Mouse (Mus musculus): ENCODE measurements around the gene Slfn5. TPM values are rescaled to one million over a fixed set of nuclear protein-coding genes. Genes with fewer than 3 reads are reported as not detected.

Slfn5 gene
- polyA plus RNA-seq, 1 experiment from 2014 or later: 0.28 TPM

Small RNA genes lying within 50 kb of the gene (microRNA-seq; reads per million reads assigned to microRNA genes)
- not detected for gene Mir7679 (ENCODE audit: insufficient number of aligned reads)

Other genes starting within 250 kb of the Slfn5 start
- gene Cct6b, start 187.0 kb upstream of the Slfn5 start, polyA plus RNA-seq (2014; fragmentation: Nextera tagmentation; extraction: Ambion mirVana): 0.33 and 0.60 TPM in 2 replicates
- 36.3 and 38.6 TPM in 2 replicates for gene Zfp830, start 187.0 kb upstream of the Slfn5 start, polyA plus RNA-seq (2014; fragmentation: Nextera tagmentation; extraction: Ambion mirVana)
- 57.0 and 58.4 TPM in 2 replicates for gene Lig3, start 170.2 kb upstream of the Slfn5 start, polyA plus RNA-seq (2014; fragmentation: Nextera tagmentation; extraction: Ambion mirVana)
- gene Rffl, start 80.1 kb upstream of the Slfn5 start, polyA plus RNA-seq (2014; fragmentation: Nextera tagmentation; extraction: Ambion mirVana): 17.0 and 18.4 TPM in 2 replicates
- 15.6 and 17.4 TPM in 2 replicates for gene Rad51d, start 60.7 kb upstream of the Slfn5 start, polyA plus RNA-seq (2014; fragmentation: Nextera tagmentation; extraction: Ambion mirVana)
- 0.44 and 0.48 TPM in 2 replicates for gene Fndc8, start 59.2 kb upstream of the Slfn5 start, polyA plus RNA-seq (2014; fragmentation: Nextera tagmentation; extraction: Ambion mirVana)
- gene Nle1, start 42.9 kb upstream of the Slfn5 start, polyA plus RNA-seq (2014; fragmentation: Nextera tagmentation; extraction: Ambion mirVana): 31.9 and 34.8 TPM in 2 replicates
- 0.20 and 0.41 TPM in 2 replicates for gene Unc45b, start 40.8 kb upstream of the Slfn5 start, polyA plus RNA-seq (2014; fragmentation: Nextera tagmentation; extraction: Ambion mirVana)
- 9.3 and 9.8 TPM in 2 replicates for gene Slfn9, start 40.5 kb downstream of the Slfn5 start, polyA plus RNA-seq (2014; fragmentation: Nextera tagmentation; extraction: Ambion mirVana)
- gene Slfn8, start 69.5 kb downstream of the Slfn5 start, polyA plus RNA-seq (2014; fragmentation: Nextera tagmentation; extraction: Ambion mirVana): 0.15 and 0.16 TPM in 2 replicates
- 0.89 and 1.6 TPM in 2 replicates for gene Slfn2, start 113.8 kb downstream of the Slfn5 start, polyA plus RNA-seq (2014; fragmentation: Nextera tagmentation; extraction: Ambion mirVana)
- gene Slfn1, start 165.5 kb downstream of the Slfn5 start, polyA plus RNA-seq (2014; fragmentation: Nextera tagmentation; extraction: Ambion mirVana): not detected in 2 replicates
- not detected in 2 replicates for gene Slfn4, start 223.8 kb downstream of the Slfn5 start, polyA plus RNA-seq (2014; fragmentation: Nextera tagmentation; extraction: Ambion mirVana)
- 0.49 and 0.52 TPM in 2 replicates for gene Slfn3, start 240.0 kb downstream of the Slfn5 start, polyA plus RNA-seq (2014; fragmentation: Nextera tagmentation; extraction: Ambion mirVana)